Mouse (Mus musculus) cerebellum, postnatal 36 days (tissue): Measurements from ENCODE around the gene Ripor3.

ENCODE experiments used
- DNase-seq, 2 experiments: peaks; one replicate each; pipeline ENCODE4 v3.0.0; 2021 to 2022; ENCODE audit warnings: mixed read lengths in 2 of 2

The Ripor3 gene

DNA sequence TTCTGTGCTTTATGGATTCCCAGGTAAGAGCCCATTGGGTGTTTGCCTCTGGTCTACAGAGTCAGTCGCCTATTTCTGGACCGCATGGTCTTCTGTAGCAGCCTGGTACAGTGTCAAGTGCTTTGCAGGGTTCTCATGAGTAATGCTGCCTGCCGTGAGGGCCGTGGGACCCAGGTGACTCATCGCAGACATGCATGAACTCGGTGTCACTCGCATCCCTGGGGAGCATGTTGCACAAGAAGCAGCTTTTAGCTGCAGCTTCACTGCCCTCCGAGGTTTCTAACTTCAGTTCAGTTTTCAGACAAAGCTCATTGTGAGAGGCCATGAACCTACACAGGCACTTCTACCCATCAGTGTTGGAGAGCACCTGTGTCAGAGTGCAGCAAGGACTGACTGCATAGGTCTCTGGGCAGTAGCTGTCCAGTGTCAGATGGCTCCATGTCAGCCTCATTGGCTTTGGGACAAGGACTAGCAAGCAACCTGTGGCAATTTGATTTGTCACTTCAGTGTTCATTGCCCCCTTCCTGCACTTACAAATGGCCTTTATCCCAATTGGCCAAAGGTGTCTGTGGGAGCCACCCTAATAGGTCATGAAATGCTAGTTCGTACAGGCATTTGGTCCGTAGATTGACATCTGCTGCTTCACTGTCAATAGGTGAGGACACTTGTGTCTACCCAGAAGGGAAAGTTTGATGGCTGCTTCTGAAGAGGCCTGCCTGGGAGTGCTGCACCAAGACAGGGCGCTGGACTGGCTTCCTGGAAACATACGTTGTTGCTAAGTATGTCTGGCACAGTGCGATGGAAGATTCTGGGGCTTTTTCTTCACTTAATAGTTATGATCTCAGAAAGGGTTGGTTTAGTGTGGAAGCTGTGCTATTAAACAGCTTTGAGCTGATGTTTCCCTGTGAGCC, 58.9 kb downstream of the Ripor3 start:
- no peak for DNase-seq

DNA sequence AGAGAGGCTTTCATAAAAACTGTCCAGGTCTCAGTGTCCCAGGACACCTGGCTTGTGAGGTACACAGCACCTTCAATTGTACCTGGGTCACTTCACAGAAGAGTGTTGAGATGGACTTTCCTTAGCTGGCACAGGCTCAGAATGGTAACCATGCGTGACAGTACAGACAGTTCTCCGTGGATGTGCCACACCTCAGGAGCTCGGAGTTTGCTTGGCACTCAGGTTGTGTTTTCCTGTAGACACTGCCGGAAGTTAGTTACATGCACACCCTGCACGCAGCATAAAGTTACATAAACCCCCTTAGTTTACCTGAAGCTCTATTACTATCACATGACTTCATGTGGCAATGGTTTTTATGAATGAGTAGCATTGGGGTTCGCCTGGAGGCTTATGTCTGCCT, 59.7 kb downstream of the Ripor3 start:
- no peak for DNase-seq

DNA sequence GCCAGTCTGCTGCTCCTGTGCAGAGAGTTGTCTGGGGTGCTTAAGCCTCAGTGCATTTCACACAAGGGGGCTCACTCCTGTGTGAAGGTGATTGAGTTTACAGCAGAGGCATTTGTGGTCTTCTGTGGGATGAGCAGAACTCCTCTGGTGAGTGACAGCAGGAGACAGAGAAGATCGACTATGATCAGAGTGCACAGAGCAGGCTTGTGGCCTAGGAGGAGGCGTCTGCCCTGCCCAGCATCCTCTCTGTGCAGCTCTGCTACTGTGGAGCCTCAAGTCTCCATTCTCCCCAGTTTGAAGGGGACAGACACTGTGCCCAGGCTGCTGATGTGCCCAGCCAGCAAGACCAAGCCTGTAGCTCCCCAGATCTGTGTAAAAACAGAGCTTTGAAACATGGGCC, 60.6 kb downstream of the Ripor3 start:
- DNase-seq, result no peak

DNA sequence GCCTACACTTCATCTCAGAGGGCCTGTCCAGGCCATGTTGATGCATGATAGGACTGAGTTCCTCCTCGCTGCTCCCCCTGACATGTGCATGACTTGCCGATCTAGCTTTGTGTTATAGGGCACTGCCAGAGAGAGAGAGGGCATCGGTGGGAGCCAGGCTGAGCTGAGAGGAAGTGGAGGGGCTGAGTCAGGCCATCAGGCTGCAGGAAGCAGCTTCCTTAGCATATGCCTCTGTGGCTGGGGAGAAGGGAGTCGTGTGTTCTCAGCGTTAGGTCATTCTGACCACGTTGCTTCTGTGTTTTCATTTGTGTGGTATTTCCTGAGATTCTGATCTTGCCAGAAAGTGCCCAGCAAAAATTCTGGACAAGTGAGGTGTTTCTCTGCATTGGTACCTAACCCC, 61.2 kb downstream of the Ripor3 start:
- DNase-seq, result no peak

DNA sequence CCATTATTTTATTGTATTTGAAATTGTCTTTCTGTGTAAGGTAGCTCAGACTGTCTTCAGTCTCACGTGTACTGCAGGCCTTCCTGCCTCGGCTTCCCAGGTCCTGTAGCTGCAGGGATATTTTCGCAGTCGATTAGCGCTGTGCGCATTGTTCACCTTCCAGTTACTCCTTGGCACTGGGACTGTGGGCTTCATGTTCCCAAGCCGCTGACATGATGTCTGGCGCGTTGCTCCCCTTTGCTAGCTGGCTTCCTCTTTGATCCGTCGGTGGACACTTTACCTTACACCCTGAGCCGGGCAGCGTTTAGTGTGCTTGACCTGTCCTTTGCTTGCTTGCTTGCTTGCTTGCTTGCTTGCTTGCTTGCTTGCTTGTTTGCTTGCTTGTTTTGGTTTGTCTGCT, 61.9 kb downstream of the Ripor3 start:
- no peak for DNase-seq

DNA sequence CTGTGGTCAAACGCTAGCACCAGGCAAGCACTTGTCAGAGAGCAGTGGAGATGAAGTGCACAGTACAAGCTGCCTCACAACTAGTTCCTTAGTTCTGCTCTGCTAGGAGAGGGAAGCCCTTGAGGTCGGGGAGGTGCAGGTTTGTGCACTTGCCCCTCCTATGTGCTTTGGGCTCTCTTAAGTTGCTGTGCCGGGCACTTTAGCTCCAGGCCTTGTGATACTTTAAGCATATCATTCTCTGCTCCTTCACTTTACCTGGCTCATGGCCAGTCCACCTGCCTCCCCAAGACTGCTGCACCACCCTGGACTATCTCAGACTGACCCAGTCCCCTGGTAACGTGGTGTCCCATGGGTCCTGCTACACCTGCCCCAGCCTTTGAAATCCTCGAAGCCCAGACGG, 62.4 kb downstream of the Ripor3 start:
- DNase-seq, result no peak

GRCm38 (mm10) chr2:167947251-167947650, 63.2 kb downstream of the Ripor3 start:
- DNase-seq, result no peak

- DNase-seq, result no peak
Measured at GRCm38 (mm10) chr2:167945451-167945850, 65.0 kb downstream of the Ripor3 start.

DNA sequence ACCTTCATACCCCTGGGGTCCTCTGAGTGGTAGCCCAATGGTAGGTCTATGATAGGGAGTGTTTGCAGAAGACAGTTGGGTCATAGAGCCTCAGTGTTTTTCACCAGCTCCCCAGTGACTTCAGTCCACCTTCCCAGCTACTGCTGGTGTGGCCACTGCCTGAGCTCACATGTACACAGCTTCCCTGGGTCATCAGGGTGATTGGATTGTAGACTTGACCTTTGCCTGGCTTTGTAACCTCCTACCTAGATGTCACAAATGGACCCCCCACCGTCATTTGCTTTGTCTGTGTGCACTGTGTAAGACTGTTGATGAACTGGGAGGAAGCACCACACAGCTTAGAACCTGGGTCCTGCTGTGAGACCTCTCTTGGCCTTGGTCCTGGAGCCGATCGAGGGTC, 66.2 kb downstream of the Ripor3 start:
- DNase-seq, result no peak

DNA sequence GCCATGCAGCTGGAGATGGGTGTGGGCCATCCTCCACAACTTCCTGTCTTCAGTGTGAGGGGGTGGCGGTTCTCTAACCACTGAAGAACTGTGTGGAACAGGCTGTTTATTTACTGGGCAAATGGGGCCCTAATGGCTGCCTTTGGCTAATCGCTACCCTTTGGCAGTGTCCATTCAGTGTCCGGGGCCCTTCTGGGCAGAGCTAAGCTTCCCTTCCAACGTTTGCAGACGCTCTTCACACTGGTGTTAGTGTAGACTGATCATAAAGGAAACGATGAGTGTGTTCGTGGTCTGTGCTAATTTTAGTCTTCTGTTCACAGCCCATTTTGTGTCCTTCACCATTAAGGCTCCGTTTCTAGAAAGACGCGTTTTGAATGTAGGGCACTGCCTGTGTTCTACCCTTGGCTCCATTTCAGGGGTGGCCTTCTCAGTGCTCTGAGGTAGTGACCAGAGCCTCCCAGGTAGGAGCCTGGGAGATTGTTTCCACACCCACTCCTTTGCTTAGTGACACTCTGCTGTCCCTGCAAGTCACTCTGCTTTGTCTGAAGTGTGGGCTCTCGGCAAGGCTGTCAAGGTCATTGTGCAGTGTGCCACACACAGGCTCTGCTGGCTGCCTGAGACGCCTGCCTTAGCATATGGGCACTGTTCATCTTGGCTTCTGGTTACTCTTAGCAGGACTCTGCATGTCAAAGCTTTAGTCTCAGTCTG, 67.3 kb downstream of the Ripor3 start:
- peak in 1 of 2 experiments; percentile 41 for DNase-seq

GRCm38 (mm10) chr2:167942199-167942925, 68.1 kb downstream of the Ripor3 start:
- DNase-seq, result peak; percentile 44 to 50

GRCm38 (mm10) chr2:167941745-167942176, 68.7 kb downstream of the Ripor3 start:
- DNase-seq, result peak; percentile 35 to 45

DNA sequence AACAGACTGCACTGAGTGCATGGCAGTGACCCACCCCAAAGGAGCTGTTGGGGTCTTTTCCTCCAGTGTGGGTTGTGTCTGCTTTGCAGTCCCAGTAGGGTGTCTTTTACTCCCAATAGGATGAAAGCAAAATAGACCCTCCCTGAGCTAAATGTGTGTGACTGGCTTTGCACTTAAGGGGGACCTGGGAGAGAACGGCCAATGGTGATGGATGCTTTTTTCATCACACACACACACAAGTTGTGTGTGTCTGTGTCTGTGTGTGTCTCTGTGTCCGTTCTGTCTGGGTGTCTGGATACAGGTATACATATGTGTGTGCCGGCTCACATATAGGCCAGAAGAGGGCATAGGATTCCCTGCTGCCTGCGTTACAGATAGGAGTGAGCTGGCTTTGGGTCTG, 69.1 kb downstream of the Ripor3 start:
- no peak for DNase-seq

DNA sequence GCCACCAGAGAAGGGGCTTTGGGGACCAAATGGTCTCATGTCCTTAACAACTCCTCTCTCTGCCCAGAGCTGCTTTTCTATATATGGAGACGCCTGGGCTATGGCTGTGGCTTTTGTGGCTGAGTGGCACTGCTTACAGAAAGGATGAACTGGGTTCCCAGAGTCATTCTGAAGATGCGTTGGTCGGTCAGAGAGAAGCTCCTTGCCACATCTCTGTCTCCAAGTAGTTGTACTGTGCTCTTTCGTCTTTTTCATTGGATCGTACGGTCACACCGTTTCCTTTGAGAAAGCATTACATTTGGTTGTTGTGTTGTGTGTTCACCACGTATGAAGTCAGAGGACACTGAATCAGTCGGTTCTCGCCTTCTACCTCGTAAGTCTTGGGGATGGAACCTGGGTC, 69.8 kb downstream of the Ripor3 start:
- DNase-seq, result no peak

GRCm38 (mm10) chr2:167939632-167940399, 70.6 kb downstream of the Ripor3 start:
- no peak for DNase-seq

DNA sequence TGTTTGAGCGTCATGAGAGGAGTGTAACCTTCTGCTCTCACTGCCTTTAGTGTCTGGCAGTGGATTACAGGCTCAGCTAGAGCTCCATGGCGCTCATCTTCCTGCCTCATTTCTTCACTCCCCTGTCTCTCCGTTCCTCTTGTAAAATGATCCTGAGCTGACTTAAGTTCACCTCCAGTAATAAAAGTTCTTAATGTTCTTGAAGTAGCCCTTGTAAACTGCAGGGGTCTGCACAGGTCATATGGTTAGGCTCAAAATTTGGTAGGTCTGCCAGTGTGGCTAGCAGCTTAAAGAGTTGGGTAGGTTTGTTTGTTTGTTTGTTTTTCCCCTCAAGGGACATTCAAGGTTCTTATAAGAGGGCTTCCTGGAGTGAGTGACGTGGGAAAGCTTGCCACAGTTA, 71.2 kb downstream of the Ripor3 start:
- no peak for DNase-seq

GRCm38 (mm10) chr2:167938786-167939185, 71.6 kb downstream of the Ripor3 start:
- no peak for DNase-seq

- no peak for DNase-seq
Measured at GRCm38 (mm10) chr2:167935956-167936355, 74.5 kb downstream of the Ripor3 start.

DNA sequence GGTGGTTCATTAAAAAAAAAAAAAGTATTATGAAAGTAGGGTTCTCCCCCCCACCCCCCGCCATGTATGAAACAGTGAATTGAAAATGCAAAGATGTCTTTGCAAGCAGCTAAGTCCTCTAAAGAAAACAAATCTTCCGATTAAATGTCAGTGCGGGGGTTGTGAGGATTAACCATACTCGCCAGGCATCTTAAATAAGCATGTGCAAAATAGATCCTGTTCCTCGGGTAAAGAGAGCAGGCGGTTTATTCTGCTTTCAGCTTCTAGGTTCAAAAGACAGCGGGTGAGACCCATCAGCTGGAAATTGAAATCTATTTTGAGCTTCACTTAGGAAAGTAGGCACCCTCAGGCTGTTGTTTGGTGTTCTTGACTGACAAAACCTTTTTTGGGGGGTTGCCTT, 77.0 kb downstream of the Ripor3 start:
- no peak for DNase-seq

DNA sequence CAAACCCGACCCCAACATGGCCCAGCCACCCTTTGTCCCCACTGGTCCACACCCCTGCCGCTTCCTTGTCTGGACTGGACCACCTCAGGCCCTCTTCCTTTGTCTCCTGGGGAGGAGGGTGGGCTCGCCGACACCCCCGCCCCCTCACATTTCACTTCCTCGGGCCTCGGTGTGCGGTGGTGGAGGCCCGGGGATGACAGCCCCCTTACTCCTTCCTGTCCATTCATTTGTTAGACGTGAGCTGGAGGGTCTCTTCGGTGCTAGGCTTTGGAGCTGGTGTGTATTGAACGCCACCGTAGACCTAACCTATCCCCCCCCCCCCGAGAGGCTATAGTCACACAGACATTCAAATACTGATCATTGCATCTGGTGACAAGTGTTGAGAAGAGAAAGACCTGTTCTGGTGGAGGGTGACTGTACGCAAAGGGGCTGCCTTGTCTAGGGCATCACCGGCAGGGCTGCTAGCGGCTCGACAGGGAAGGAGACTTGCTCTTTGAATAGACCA, 77.6 kb downstream of the Ripor3 start:
- DNase-seq, result no peak

- DNase-seq, result peak; percentile 95 to 97
Measured at GRCm38 (mm10) chr2:167931985-167932726, 78.3 kb downstream of the Ripor3 start, which contains the start of gene Ptpn1. Gene Ptpn1, plus strand, starts transcription at chr2:167932057.

DNA sequence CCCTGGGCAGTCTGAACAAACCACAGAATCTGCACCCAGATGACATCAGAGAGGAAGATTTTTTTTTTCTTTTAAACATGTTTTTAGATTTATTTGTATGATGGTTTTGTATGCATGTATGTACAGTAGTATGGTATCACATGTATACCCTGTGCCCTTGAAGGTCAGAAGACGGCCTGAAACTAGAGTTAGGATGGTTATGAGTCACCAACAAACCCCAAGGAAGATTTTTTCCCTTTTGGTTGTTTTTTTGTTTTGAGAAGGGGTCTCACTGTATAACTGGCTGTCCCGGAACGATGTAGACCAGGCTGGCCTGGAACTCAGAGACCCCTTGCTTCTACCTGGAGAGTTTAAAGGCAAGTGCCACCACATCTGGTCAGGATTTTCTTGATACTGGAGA, 79.4 kb downstream of the Ripor3 start:
- DNase-seq, result no peak
